In genomic region chr11:98265039-98265438, GRCm38 (mm10) we compare ENCODE assay signal across 9 mouse cellular contexts.
DNase-seq lines count a peak whose midpoint lies in the region; ATAC-seq and TF ChIP-seq lines count a peak whose summit lies in the region.
"Had no signal": no experiment of that assay in that cellular context is flagged by ENCODE, and none has a peak within 500 bp of the region (broad histone marks: within the 10 kb centered on the region; RNA-seq: fewer than 3 reads in every experiment).

No protein-coding gene starts in this region.

- H3K27ac ChIP-seq in embryonic facial prominence, embryonic 11.5 days (replicated peaks; ENCODE audit: low read depth, low read length): no peak overlapping the region
- no peak overlapping the region for H3K27ac ChIP-seq in lung, postnatal 0 days (ENCODE audit: low read length)
- H3K27ac ChIP-seq: macrophage had no signal

- no peak for TF ChIP-seq EP300 in lung, postnatal 0 days (IDR thresholded peaks at IDR 0.05)

- H3K4me1 ChIP-seq in G1E (ENCODE audit: insufficient read depth, low read depth, low read length): no peaks in the 10 kb centered on the region
- no peaks in the 10 kb centered on the region for H3K4me1 ChIP-seq in embryonic facial prominence, embryonic 11.5 days (ENCODE audit: control insufficient read depth, insufficient read depth, low read length)
- H3K4me1 ChIP-seq in lung, postnatal 0 days (ENCODE audit: insufficient read depth, low read depth, low read length): no peaks in the 10 kb centered on the region

- no peak overlapping the region for H3K9ac ChIP-seq in embryonic facial prominence, embryonic 11.5 days (replicated peaks; ENCODE audit: low read length)
- no peak overlapping the region for H3K9ac ChIP-seq in lung, postnatal 0 days (replicated peaks; ENCODE audit: low read depth)

- H3K36me3 ChIP-seq in G1E (replicated peaks): peaks cover 86% of the 10 kb centered on the region
- peaks cover 2% of the 10 kb centered on the region for H3K36me3 ChIP-seq in embryonic facial prominence, embryonic 11.5 days (replicated peaks; ENCODE audit: control insufficient read depth, insufficient read depth, low read depth, low read length)
- H3K36me3 ChIP-seq in lung, postnatal 0 days (ENCODE audit: insufficient read depth, low read length): peaks cover 12% of the 10 kb centered on the region; the same call in 1 of the 2 replicates

- WGBS in embryonic facial prominence, embryonic 11.5 days: 4% methylated on average over 2 of the region's 2 CpGs
- 3% methylated on average over 2 of the region's 2 CpGs for WGBS in large intestine, adult 2 months
- WGBS in lung, postnatal 0 days: 8% methylated on average over 2 of the region's 2 CpGs

- TF ChIP-seq CTCF in G1E (IDR thresholded peaks at IDR 0.05; ENCODE audit: low read depth, low read length): peak; percentile 100
- TF ChIP-seq CTCF in lung, postnatal 0 days (IDR thresholded peaks at IDR 0.05): peak; percentile 93

- H3K4me2 ChIP-seq in embryonic facial prominence, embryonic 11.5 days (ENCODE audit: low read depth, low read length): no peak overlapping the region
- no peak overlapping the region for H3K4me2 ChIP-seq in lung, postnatal 0 days (replicated peaks; ENCODE audit: low read depth, low read length)

- no peaks in the 10 kb centered on the region for H3K9me3 ChIP-seq in G1E (replicated peaks)
- H3K9me3 ChIP-seq in embryonic facial prominence, embryonic 11.5 days (replicated peaks; ENCODE audit: control insufficient read depth, low read length): no peaks in the 10 kb centered on the region
- H3K9me3 ChIP-seq in lung, postnatal 0 days (ENCODE audit: low read length): no peaks in the 10 kb centered on the region

- no peaks in the 10 kb centered on the region for H3K27me3 ChIP-seq in G1E (ENCODE audit: insufficient read depth, low read length)
- H3K27me3 ChIP-seq in embryonic facial prominence, embryonic 11.5 days (ENCODE audit: control insufficient read depth, insufficient read depth, low read length): no peaks in the 10 kb centered on the region
- no peaks in the 10 kb centered on the region for H3K27me3 ChIP-seq in lung, postnatal 0 days (replicated peaks; ENCODE audit: insufficient read depth, low read length)

- no peak for ATAC-seq in G1E (ENCODE audit: extremely low read depth, insufficient number of reproducible peaks, low FRiP score, poor library complexity, severe bottlenecking)
- ATAC-seq in embryonic facial prominence, embryonic 11.5 days (replicated peaks; ENCODE audit: insufficient number of reproducible peaks, low FRiP score, low TSS enrichment, low read depth): no peak; the same call in 1 of the 2 replicates
- ATAC-seq in lung, postnatal 0 days: no peak; the same call in 1 of the 2 replicates

- H3K4me3 ChIP-seq in G1E (ENCODE audit: low read depth, low read length): no peak overlapping the region
- H3K4me3 ChIP-seq in embryonic facial prominence, embryonic 11.5 days (ENCODE audit: low read depth, low read length): no peak overlapping the region
- H3K4me3 ChIP-seq in lung, postnatal 0 days (ENCODE audit: low read depth, low read length): no peak overlapping the region

- peak; percentile 43 for DNase-seq in G1E (ENCODE audit: low spot score)
- peak; percentile 77 to 79 for DNase-seq in adrenal gland, postnatal 36 days
- DNase-seq in embryonic facial prominence, embryonic 11.5 days (ENCODE audit: low spot score): peak; percentile 89
- peak; percentile 59 to 92 for DNase-seq in heart, adult 18-20 months
- DNase-seq in large intestine, adult 2 months (ENCODE audit: low read depth, low spot score): peak; percentile 64
- DNase-seq in lung, postnatal 0 days (ENCODE audit: low spot score): peak; percentile 75
- DNase-seq in right cerebral cortex, postnatal 36 days (ENCODE audit: low spot score in 2 of 2): peak; percentile 72 to 82
- peak; percentile 73 to 74 for DNase-seq in urinary bladder, postnatal 36 days (ENCODE audit: low spot score in 2 of 2)
